Mouse (Mus musculus): ENCODE measurements around the gene Elf5. TPM values are rescaled to one million over a fixed set of nuclear protein-coding genes. Genes with fewer than 3 reads are reported as not detected.
A peak's percentile ranks its signal among the peaks of the same experiment; 100 is the strongest.

Elf5 gene
- total RNA-seq, 1 experiment from 2014 or later, result not detected

DNA sequence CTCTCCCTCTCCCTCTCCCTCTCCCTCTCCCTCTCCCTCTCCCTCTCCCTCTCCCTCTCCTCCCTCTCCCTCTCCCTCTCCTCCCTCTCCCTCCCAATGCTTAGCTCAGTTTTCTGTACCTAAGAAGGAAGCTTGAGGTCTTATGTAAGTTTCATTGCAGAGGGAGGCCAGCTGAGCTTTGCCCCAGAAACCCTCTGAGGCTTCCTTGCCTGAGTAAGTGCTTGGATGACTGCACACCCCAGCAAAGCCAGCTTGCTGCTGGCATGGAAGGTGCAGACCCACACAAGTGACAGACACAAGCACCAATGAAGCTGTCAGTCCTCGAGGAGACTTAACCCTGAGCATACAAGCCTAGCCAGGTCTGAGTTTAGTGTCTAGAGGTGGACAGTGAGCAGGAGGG lies 19.2 kb downstream of the Elf5 start:
- no peak for ATAC-seq (replicated peaks; ENCODE audit: low read depth, poor library complexity, severe bottlenecking)

DNA sequence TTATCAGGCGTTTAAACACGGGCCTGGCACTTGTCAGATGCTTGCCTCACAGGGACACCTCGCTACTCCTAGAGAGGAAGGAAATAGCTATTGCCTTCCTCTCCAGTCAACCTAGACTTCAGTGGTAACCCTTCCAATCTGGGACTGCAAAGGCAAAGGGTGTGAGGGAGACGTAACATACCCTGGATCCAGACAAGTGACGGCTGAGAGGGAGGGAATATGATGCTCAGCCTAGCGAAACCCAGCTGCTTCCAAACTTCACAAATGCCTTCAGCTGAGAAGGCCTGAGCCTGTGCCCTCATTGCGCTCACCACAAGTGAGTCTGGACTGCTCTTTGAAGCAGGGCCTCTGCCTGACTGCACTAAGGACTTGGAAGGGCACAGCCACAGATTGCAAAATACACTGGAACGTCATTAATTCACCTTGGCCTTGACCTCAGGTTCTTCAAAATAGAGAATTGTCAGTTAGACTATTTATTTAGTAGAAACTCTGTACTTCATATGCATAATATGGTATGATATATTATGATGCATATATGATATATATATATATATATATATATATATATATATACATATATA lies 21.3 kb downstream of the Elf5 start:
- no peak for ATAC-seq (replicated peaks; ENCODE audit: low read depth, poor library complexity, severe bottlenecking)

DNA sequence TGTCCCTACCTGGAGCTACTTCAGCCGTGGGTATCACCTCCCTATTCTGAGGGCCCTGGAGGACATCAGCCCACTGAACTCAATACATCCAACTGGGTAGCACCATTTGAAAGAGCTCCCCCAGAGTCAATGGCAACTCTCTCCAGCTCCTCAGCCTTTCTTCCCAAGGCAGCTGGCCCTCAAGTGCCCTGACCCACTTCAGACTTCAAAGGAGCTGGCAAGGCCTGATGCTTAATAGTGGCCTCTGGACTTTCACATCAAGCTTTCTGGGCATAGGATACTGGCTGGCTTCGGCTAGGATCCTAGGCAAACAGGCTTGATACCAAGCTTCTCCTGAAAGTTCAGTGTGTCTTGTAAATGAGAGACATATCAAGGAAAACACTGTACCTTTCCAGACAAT lies 23.6 kb downstream of the Elf5 start:
- no peak for ATAC-seq (replicated peaks; ENCODE audit: low read depth, poor library complexity, severe bottlenecking)

DNA sequence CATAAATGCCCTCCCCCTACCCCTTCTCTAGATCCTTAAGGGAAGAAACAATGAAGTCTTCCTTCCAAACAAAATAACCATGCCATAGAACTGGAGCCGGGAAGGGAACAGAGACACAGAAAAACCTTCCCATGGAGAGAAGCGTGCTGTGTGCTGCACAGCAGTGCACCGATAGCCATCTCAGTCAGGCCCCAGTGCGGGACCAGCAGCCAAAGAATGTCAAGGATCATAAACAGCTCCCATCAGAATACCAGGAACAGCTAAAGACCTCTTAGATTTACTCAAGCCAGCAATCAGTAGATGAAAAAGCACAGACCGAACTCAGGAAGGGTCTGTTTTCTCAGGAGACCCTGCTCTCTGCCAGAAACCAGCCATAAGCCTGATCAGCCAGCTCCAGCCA lies 25.0 kb downstream of the Elf5 start:
- ATAC-seq (replicated peaks; ENCODE audit: low read depth, poor library complexity, severe bottlenecking), result no peak

DNA sequence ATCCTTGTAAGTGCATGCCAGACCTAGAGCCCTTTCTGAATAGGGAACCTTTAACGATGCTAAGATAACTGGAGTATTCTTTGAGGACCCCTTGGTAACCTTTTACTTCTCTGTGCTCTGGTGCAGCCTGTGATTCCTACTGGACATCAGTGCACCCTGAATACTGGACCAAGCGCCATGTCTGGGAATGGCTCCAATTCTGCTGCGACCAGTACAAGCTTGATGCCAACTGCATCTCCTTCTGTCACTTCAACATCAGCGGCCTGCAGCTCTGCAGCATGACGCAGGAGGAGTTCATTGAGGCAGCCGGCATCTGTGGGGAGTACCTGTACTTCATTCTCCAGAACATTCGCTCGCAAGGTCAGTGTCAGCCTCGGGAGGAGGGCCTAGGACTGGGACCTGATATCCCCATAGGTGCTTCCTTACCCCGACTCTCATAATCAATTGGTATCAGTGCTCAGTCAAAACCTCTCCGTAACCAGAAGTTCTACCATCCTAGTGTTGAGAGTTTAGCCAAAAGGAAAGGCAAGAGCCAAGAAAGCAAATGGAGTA lies 27.7 kb downstream of the Elf5 start:
- no peak for ATAC-seq (replicated peaks; ENCODE audit: low read depth, poor library complexity, severe bottlenecking)

DNA sequence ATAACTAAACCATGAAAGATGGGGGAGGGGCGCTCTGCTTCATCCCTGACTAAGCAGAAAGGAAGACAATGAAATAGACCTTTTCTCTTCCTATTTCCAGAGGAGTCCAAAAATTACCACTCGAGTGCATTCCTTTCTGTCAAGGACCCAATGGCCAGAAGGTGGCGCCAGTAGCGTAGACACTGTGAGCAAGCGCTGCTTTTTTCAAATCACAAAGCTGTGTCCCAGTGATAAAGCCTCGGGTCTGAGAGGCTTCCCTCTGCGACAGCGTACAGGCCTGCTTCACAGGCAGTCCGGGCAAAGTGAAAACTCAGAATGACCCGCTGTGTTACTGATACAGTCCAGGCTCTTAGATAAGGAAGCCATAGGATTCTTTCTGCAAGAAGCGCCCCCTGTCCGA lies 28.2 kb downstream of the Elf5 start:
- peak; percentile 97 for ATAC-seq (replicated peaks; ENCODE audit: low read depth, poor library complexity, severe bottlenecking)

DNA sequence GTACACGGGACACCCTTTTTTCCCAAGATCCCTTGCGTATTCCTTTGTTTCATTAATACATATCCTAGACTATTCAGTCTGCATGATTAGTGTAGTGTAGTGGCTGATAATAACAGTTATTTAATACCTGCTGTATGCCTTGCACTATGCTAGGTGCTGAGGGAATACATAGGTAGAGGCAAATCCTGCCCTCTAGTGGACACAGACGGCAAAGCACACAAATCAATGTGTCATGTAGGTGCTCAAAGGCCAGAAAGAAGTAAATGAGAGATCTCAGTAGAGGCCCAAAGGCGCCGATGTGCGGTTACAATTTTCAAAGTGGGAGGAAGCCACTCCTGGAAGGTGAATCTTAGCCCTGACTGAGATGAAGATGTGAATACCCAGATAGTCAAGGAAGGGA lies 34.3 kb downstream of the Elf5 start:
- peak; percentile 71 for ATAC-seq (replicated peaks; ENCODE audit: low read depth, poor library complexity, severe bottlenecking)

DNA sequence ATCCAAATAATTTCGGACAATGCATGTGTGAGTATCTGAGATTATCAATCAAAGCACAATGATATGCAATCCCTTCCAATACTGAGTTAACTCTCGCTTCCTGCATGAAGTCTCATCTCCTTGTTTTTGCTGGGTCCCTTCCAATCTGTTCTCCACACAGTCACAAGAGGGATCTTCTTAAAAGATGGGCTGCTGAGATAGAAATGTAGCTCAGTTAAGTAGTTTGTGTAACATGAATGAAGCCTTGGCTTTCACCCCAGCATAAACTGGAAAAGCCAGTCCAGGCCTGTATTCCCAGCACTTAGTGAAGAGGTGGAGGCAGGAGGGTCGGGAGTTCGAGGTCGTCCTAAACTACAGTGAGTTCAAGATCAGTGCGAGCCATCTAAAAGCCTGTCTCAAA lies 34.8 kb downstream of the Elf5 start:
- ATAC-seq (replicated peaks; ENCODE audit: low read depth, poor library complexity, severe bottlenecking), result no peak

DNA sequence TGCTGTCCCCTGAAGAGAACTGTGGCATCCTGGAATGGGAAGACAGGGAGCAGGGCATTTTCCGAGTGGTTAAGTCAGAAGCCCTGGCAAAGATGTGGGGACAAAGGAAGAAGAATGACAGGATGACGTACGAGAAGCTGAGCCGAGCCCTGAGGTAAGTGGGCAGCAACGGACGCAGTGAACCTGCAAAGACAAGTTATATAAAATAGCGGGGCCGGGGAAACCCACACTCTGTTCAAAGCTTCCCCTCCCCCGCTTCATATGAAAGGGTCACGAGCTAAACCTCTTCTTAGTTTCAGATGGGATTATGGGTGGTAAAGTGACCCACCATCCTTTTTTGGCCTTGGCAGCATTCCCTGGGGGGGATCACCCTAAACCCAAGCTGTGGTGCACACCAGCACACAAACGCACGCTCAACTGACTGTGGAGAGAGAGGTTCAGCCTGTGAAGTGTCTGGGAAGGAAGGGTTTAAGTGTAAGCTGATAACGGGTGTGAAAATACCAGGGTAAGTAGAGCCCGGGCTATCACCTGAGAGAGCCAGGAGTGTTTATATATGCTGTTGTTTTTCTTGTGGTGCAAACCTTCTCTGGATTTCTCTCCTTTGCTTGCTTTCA lies 37.6 kb downstream of the Elf5 start:
- ATAC-seq (replicated peaks; ENCODE audit: low read depth, poor library complexity, severe bottlenecking), result peak; percentile 30; the same call in 1 of the 2 replicates

DNA sequence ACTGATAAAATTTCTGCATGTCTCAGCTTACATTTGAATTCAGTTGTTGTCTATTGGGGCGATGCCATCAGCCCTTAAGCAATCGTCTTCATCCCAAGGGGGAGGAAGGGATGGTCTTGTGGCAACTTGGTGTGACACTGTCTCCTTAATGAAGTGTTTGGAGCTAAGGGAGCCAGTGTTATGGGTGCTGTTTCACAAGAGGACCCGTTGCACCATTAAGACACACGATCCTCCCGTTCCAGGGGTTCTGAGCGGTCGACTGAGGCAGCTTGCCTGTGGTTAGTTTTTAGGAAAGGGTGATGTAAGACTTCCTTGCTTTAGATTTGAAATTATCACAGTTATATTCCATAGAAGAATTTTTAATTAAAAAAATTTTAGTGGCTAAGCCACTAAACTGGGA lies 38.3 kb downstream of the Elf5 start:
- no peak for ATAC-seq (replicated peaks; ENCODE audit: low read depth, poor library complexity, severe bottlenecking)

DNA sequence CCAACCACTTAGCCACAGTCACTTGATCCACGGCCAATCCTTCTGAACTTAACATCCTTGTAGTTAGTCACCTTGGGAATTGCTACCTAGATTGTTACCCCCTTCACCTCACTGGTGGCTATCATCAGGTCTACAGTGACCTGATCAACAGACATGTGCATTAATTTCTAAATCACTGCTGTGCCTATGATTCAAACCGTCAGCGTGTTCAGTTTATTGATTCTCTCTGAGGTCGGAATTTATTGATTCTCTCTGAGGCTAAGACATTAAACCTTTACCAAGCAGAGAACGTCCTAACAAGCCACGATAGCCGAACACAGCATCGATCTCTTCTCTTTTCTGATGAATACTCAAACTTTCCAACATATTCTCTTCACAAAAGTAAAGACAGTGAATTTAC lies 38.8 kb downstream of the Elf5 start:
- no peak for ATAC-seq (replicated peaks; ENCODE audit: low read depth, poor library complexity, severe bottlenecking)

DNA sequence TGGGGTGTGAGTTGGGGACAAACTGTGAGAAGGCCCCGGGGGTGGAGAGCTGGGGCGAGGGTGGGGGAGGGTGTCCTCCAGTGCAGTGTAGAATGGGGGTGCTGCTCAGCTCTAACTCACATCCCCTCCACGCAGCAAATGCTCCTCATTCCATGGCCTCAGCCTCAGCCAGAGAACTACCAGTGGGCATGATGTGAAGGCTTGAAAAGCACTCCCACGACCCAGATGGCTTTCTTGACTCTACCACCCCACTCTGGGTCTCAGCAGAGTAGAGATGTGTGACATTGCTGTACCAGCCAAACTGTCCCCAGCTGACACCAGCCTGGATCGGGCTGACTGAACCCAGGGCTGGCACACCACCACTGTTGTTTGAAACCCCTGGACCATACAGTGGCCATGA lies 41.1 kb downstream of the Elf5 start:
- ATAC-seq (replicated peaks; ENCODE audit: low read depth, poor library complexity, severe bottlenecking), result no peak

DNA sequence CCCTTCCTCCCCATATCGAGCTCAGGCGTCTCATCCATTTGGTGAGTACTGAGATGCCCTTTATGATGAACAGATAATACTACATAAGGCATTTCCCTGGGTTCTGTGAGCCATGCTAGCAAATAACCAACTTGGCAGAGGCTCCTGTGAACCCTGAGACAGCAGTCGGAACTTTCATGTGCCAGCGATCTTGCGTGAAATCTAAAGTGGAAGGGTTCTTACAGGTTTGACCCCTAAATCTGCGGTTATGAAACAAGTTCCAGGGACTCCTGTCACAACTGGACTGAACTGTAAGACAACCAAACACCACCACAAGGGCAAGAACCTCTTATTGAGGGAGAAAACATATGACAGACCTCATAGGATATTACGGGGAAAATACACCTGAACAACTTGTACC lies 44.3 kb downstream of the Elf5 start:
- ATAC-seq (replicated peaks; ENCODE audit: low read depth, poor library complexity, severe bottlenecking), result no peak

DNA sequence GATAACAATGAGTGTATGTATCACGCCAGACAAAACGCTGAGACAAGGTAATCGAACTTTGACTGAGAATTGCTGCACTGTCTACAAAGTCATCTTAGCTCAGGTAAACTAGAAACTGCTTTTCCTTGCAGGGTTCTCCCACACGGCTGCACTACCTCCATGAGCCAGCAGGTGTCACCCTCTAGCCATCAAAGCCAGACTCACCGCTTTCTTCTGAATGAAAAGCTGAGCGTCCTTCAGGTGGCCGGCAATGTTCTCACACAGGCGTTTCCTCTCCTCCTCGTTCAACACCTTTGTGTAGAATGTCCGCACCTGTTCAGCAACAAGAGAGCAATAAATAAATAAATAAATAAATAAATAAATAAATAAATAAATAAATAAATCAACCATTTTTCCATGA lies 45.2 kb downstream of the Elf5 start:
- peak; percentile 88 for ATAC-seq (replicated peaks; ENCODE audit: low read depth, poor library complexity, severe bottlenecking)

DNA sequence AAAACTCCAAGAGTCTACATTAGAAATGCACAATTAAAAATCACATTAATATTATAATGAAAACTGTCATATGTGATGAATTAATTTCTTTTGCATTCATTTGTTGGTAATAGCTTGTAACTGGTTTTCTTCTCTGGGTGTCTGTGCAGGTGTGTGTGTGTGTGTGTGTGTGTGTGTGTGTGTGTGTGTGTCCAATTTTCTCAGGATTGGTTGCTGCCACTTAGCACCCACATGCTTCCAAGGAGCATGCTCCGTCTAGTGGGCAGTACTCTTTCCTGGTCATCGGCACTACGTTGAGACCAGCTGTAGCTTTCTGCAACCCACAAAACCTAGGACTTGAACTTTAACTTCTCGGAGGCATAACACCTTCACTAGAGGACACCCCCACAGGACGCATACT lies 45.6 kb downstream of the Elf5 start:
- no peak for ATAC-seq (replicated peaks; ENCODE audit: low read depth, poor library complexity, severe bottlenecking)

DNA sequence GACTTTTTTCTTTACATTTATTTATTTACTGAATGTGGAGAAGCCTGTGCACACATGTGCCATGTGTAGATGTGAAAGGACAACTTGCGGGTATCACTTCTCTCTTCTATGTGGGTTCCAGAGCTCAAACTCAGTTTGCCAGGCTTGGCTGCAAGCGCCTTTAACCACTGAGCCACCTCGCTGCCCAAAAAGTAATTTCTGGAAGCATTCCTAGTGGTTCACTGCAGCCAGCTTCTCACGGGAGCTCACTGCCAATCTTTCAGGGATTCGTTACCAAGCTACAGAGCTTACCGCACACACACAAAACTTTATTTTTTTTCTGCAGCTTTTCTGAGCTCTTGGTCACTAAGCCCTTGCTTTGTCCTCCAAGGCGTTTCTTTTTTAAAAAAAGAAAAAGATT lies 46.1 kb downstream of the Elf5 start:
- ATAC-seq (replicated peaks; ENCODE audit: low read depth, poor library complexity, severe bottlenecking), result no peak

DNA sequence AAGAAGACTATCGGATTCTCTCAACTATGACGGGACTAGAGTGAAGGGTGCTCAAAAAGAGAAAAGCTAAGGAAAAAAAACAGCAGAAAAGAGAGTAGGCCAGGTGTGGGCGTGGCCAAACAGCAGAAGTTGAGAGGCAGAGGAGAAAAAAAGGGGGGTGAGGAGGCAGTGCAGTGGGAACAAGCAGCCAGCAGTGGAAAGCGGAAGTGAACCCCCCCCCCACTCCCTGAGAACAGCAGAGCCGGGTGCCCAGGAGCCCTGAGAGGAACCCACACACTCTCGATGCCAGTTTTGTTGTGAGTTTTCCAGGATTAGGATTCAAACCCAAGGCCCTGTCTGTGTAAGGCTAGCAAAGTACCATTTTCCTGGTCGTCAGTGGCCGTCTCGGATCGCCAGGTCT lies 47.6 kb downstream of the Elf5 start:
- ATAC-seq (replicated peaks; ENCODE audit: low read depth, poor library complexity, severe bottlenecking), result peak; percentile 73

DNA sequence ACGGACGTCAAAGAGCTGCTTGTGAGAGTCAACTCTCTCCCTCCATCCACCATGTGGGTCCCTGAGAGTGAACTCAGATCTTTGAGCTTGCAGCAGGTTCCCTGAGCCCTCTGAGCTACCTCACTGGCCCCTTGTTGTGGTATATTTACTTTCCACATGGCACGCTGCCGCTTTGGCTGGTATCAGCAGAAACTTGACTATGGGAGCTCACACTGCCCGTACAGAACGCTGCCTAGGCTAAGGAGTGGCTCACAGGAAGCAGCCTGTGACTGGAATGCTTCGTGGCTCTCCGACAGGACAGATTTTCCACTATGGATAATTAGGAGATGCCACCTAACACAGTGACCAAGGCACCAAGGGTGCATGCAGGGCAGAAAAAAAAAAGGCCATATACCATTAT lies 49.7 kb downstream of the Elf5 start:
- no peak for ATAC-seq (replicated peaks; ENCODE audit: low read depth, poor library complexity, severe bottlenecking)

DNA sequence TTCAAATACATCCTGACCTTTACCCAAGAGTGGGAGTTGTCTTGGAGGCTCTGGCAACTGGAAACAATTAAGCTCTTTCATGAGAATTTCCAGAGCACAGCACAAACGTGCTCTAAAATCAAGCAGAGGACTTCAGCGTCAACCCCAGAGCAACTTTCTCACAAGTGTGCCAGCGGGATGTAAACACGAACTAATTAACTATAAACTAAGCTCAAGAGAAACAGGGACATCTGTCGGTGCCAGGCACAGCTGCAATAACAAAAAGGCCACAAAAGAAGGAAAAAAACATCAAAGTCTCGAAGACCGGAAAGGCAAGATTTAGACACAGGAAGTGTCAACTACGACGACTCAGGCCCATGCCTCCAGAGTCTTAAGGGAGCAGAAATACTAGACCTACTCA lies 50.3 kb downstream of the Elf5 start:
- ATAC-seq (replicated peaks; ENCODE audit: low read depth, poor library complexity, severe bottlenecking), result no peak

DNA sequence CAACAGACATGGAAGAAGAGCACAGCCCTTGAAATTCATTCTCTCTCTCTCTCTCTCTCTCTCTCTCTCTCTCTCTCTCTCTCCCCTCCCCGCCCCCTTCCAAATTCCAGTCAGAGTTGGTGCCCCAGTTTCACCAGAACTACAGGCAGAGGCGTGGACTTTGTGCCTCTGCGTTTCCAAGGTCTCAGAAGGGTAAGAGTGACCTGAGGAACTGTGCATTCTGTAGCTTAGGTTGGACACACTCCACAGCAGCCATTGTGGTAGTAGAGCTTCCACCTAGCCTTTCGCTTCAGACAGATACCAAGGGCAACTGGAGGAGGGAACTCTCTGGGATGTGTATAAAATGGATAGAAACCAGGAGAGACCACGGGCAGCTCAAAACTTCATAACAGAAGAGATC lies 51.3 kb downstream of the Elf5 start:
- ATAC-seq (replicated peaks; ENCODE audit: low read depth, poor library complexity, severe bottlenecking), result no peak

DNA sequence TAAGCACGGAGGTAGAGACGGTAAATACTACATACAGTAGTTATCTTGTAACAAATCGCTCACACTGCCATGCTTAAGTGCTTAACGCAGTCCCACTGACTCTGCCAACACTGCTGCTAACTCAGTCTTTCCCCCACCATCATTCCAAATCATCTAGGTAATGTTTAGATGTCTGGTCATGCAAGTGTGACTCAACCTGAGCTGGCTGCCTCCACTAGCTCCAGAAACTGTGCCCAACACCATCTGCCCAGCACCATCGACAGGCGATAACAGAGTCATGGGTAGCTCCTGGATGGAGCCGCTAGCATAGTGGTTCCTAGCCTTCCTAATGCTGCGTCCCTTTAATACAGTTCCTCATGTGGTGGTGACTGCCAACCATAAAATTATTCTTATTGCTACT lies 53.0 kb downstream of the Elf5 start:
- no peak for ATAC-seq (replicated peaks; ENCODE audit: low read depth, poor library complexity, severe bottlenecking)

DNA sequence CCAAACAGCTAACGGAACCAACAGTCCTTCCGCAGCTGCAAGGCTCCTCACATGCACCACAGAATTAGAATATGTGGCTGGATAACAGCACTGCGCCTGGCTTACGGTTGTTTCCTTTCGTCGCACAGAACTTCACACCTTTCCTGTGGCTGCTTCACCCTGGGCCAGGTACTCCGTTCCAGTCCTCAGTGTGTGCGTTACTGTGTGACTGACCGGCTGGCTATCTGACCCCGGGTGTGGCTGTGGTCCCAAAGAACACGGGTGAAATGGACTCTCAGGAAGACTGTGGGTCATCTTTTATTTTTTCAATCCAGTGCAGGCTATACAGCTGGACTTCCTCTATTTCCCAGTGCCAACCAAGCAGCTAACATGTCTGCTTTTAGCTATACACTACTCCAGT lies 53.9 kb downstream of the Elf5 start:
- ATAC-seq (replicated peaks; ENCODE audit: low read depth, poor library complexity, severe bottlenecking), result no peak

Measured in common myeloid progenitor, adult 5-6 weeks (primary cell).